Mouse (Mus musculus) neutrophil, adult 65 days (primary cell): ENCODE data around the gene Sele. TPM values are rescaled to one million over a fixed set of nuclear protein-coding genes. Genes with fewer than 3 reads are reported as not detected.

Source experiments
- total RNA-seq: library from RNA; stranded (reverse); gene quantifications from 2 replicates; pipeline ENCODE4 v1.2.4, GENCODE M21; 2023

Sele gene
- total RNA-seq: 0.52 and 0.92 TPM in 2 replicates

DNA sequence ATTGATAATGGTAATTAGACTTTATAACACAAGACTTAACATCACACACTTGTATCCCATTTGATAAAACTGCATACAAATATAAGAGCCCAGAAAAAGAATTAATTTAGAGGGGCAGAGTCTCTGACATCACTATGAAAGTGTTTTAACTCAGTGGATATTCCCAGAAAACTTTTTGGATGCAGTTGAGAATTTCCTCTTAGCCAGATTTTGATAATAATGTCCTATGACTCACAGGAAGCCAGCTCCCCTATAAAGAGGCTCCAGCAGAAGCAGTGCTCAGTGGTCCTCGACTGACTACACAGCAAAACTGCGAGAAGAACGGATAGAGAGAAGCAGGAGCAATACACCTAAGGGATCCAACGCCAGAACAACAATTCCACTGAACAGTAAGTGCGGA lies at the start of gene Sele:
Gene Sele, plus strand, starts transcription at position 301 of the 400 bp plus-strand sequence.

GRCm38 (mm10) chr1:164061925-164062324 lies 13.9 kb downstream of the Sele start, which contains the start of gene Sell:
TSS of gene Sell (plus strand) at chr1:164061982.

Other genes with a start within 250 kb of the Sele start
- gene Scyl3, start 119.1 kb upstream of the Sele start, total RNA-seq: 19.1 and 20.4 TPM in 2 replicates
- 6.9 and 10.5 TPM in 2 replicates for gene BC055324, start 53.4 kb upstream of the Sele start, total RNA-seq
- 1.7 and 2.4 TPM in 2 replicates for gene Mettl18, start 53.3 kb upstream of the Sele start, total RNA-seq
- gene Sell, start 13.7 kb downstream of the Sele start, total RNA-seq: 440 and 554 TPM in 2 replicates
- 30.6 and 35.7 TPM in 2 replicates for gene Selp, start 67.0 kb downstream of the Sele start, total RNA-seq
- gene F5, start 103.6 kb downstream of the Sele start, total RNA-seq: 59.4 and 67.1 TPM in 2 replicates
- gene Slc19a2, start 200.8 kb downstream of the Sele start, total RNA-seq: 4.3 and 7.7 TPM in 2 replicates
- gene Ccdc181, start 227.4 kb downstream of the Sele start, total RNA-seq: 2.9 and 5.1 TPM in 2 replicates